Mouse (Mus musculus) stomach, postnatal 0 days (tissue): Measurements from ENCODE around the gene Acot4.

ENCODE experiments used
- CTCF ChIP-seq: IDR thresholded peaks from 2 replicates; pipeline ENCODE4 v1.5.1; 2016; ENCODE audit warnings: antibody characterized with exemption, low read depth, mild to moderate bottlenecking, moderate library complexity
- EP300 ChIP-seq: optimal IDR thresholded peaks from 2 replicates; pipeline ENCODE3; 2016; ENCODE audit warnings: antibody characterized with exemption

- TF ChIP-seq EP300 (no peak), CTCF (no peak)
These were observed 45.7 kb downstream of the Acot4 start for GRCm38 (mm10) chr12:84083842-84084241.
